Mouse (Mus musculus) midbrain, embryonic 11.5 days (tissue): ENCODE measurements around the gene Supt6. TPM values are rescaled to one million over a fixed set of nuclear protein-coding genes. Genes with fewer than 3 reads are reported as not detected.
"Not testable (repeated sequence)": the region's sequence is repeated elsewhere in the genome, so short reads cannot be mapped to it uniquely, and the experiment has no call there.

ENCODE experiments used
- ATAC-seq: fragments of 200-750 bp; cut with Nextera tagmentation; 2 replicates; pipeline ENCODE4 v1.8.0; 2017; ENCODE audit warnings: moderate TSS enrichment, moderate library complexity; ENCODE audit not compliant: low FRiP score
- DNase-seq: peaks from one replicate; pipeline ENCODE4 v3.0.0; 2015; ENCODE audit warnings: low spot score; ENCODE audit errors: missing footprints
- H3K27ac ChIP-seq: fragments of 300-500 bp; sonication (generic); 2 replicates; pipeline ENCODE4 v1.5.1; 2014; ENCODE audit warnings: low read depth, low read length
- H3K27me3 ChIP-seq: fragments of 300-500 bp; sonication (generic); 2 replicates; pipeline ENCODE4 v1.6.1; 2014; ENCODE audit warnings: mild to moderate bottlenecking, low read length, moderate library complexity, mixed read lengths; ENCODE audit not compliant: control insufficient read depth, insufficient read depth
- H3K36me3 ChIP-seq: fragments of 300-500 bp; sonication (generic); 2 replicates; pipeline ENCODE4 v1.6.1; 2014; ENCODE audit warnings: mild to moderate bottlenecking, low read length, moderate library complexity, mixed read lengths; ENCODE audit not compliant: control insufficient read depth, insufficient read depth
- H3K4me1 ChIP-seq: fragments of 300-500 bp; sonication (generic); 2 replicates; pipeline ENCODE4 v1.6.1; 2014; ENCODE audit warnings: low read length; ENCODE audit not compliant: control insufficient read depth, insufficient read depth
- H3K4me2 ChIP-seq: fragments of 300-500 bp; sonication (generic); 2 replicates; pipeline ENCODE4 v1.6.1; 2014; ENCODE audit warnings: mild to moderate bottlenecking, moderate library complexity
- H3K4me3 ChIP-seq: fragments of 300-500 bp; sonication (generic); 2 replicates; pipeline ENCODE4 v1.5.1; 2014; ENCODE audit warnings: low read depth, low read length
- H3K9ac ChIP-seq: fragments of 300-500 bp; sonication (generic); 2 replicates; pipeline ENCODE4 v1.6.1; 2014; ENCODE audit warnings: low read length
- H3K9me3 ChIP-seq: fragments of 300-500 bp; sonication (generic); 2 replicates; pipeline ENCODE4 v1.6.1; 2016; ENCODE audit warnings: low read length; ENCODE audit not compliant: control insufficient read depth
- WGBS: fragments of 180-500 bp; shearing (Covaris S2); extraction: QIAGEN DNeasy Blood & Tissue Kit; methylation state at CpG from one replicate; pipeline ENCODE4 v1.1.7; 2014; 5-methylcytosine and 5-hydroxymethylcytosine counted together
- polyA plus RNA-seq: library from polyadenylated mRNA; unstranded; fragments of >200 nt; fragmentation: Nextera tagmentation; extraction: Ambion mirVana; gene quantifications from 2 replicates; pipeline ENCODE4 v1.2.1, GENCODE M21; 2014

The Supt6 gene
- 25.2 and 25.5 TPM in 2 replicates for polyA plus RNA-seq

DNA sequence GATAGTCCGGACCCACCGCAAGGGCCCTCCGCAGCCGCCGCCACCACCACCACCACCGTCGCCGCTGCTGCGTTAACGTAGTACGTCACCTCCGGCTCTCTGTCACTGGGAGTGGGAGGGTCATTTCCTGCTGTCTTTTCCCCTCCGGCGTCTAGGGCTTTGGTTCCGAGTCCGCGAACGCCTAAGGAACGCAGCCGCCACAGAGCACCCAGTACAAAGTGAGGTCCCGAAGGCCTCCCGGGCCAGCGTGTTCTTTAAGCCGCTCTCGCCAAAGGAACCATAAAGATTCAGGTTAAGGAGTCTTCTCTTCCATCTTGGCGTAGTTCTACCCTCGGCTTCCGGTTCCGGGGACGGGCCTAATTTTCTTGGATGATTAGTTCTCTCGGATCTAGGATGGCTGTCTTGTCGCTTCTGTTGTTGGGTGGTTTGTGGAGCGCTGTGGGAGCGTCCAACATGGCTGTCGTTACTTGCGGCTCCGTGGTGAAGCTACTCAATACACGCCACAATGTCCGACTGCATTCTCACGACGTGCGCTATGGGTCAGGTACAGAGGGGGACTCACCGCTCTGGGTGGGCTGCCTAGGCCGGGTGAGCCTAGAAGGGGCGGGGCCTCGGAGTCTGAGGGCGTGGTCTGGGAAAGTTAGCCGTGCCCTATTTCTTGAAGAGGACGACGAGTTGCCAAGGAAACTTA, at the start of gene Supt6, which contains the start of gene Sdf2:
TSS of gene Supt6 (minus strand) at position 361 of the 691 bp plus-strand sequence.
TSS of gene Sdf2 (plus strand) at position 120 of the 691 bp plus-strand sequence.
- H3K36me3 ChIP-seq = peaks cover under 1% of the 10 kb centered on the region; the same call in 1 of the 2 replicates
- H3K27ac ChIP-seq = peak within 1 kb of the TSS; percentile 74
- H3K9me3 ChIP-seq = no peaks in the 10 kb centered on the region
- peak within 1 kb of the TSS; percentile 95 for H3K4me3 ChIP-seq
- peak within 1 kb of the TSS; percentile 86 for H3K9ac ChIP-seq
- H3K27me3 ChIP-seq = no peaks in the 10 kb centered on the region
- ATAC-seq (peak; percentile 93), DNase-seq (peak; percentile 100)
- H3K4me2 ChIP-seq = peak within 1 kb of the TSS; percentile 89
- H3K4me1 ChIP-seq = peaks cover 21% of the 10 kb centered on the region
- under 1% methylated on average over 50 of the region's 50 CpGs for WGBS

DNA sequence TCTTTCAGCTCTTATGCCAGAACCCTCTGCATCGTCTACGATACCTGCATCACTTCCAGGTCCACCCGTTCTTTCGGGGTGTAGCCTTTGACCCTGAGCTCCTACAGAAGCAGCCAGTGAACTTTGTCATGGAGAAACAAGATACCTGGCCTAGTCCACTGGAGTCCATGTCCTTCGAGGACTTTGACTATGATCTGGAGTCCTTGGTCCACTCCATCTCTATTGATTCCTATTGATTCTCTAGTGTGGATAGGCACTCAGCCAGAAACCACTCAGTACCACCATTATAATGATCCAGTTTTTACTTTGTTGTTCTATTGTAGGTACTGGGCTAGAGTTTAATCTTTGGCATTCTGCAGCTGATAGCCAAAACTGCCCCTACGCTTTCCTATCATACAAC, 48.8 kb upstream of the Supt6 start:
- no peak overlapping the region for H3K27ac ChIP-seq
- H3K4me3 ChIP-seq = no peak overlapping the region
- no peaks in the 10 kb centered on the region for H3K9me3 ChIP-seq
- no peak for ATAC-seq
- H3K4me1 ChIP-seq = no peaks in the 10 kb centered on the region
- H3K9ac ChIP-seq = no peak overlapping the region
- H3K4me2 ChIP-seq = no peak overlapping the region
- 96% methylated on average over 6 of the region's 6 CpGs for WGBS
- H3K27me3 ChIP-seq = no peaks in the 10 kb centered on the region
- DNase-seq = no peak
- H3K36me3 ChIP-seq = no peaks in the 10 kb centered on the region

DNA sequence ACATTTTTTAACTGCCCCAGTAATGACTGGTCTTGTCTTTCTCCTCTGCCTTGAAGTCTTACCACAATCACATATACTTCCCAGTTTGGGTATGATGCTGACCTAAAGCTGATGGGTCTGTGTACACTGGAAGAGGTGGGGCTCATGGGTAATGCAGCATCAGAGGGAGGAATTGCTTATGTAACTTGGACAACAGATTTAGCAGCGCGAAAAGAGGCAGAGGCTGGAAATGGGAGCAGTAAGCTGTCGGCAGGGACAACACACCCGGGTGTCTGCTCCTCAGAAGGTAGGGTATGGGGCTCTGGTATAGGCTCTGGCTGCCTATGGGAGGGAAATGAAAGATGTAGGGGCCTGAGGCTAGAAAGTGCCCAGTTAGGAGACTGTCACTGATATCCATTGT, 44.9 kb upstream of the Supt6 start, which contains the start of gene BC030499:
TSS of gene BC030499 (plus strand) at position 188 of the 400 bp plus-strand sequence.
- WGBS = 95% methylated on average over 4 of the region's 4 CpGs
- Histone ChIP-seq H3K27me3 (no peaks in the 10 kb centered on the region), H3K9me3 (no peaks in the 10 kb centered on the region), H3K4me1 (no peaks in the 10 kb centered on the region), H3K36me3 (peaks cover 22% of the 10 kb centered on the region), H3K27ac (no peak within 1 kb of the TSS), H3K4me3 (no peak within 1 kb of the TSS), H3K9ac (no peak within 1 kb of the TSS), H3K4me2 (no peak within 1 kb of the TSS)
- DNase-seq (no peak), ATAC-seq (no peak)

GRCm38 (mm10) chr11:78289146-78289763, 43.5 kb upstream of the Supt6 start:
- Histone ChIP-seq H3K36me3 (peaks cover 29% of the 10 kb centered on the region), H3K4me1 (no peaks in the 10 kb centered on the region), H3K4me3 (no peak overlapping the region)

DNA sequence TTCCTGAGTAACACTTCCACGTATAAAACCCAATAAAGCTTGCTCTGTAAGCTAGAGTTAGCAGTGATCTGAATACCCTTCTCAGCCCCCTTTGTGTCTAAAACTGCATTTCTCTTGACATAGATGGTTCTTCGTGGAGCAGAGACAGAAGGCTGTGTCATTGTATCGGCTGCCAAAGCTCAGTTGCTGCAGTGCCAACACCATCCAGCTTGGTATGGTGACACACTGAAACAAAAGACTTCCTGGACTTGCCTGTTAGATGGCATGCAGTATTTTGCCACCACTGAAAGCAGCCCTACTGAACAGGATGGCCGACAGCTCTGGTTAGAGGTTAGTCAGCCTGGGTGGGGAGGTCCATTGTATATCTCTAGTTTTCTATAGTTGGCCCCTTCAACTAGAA, 33.8 kb upstream of the Supt6 start:
- ATAC-seq (no peak), DNase-seq (no peak)
- peaks cover 26% of the 10 kb centered on the region for H3K36me3 ChIP-seq
- no peaks in the 10 kb centered on the region for H3K27me3 ChIP-seq
- no peak overlapping the region for H3K4me2 ChIP-seq
- 93% methylated on average over 4 of the region's 4 CpGs for WGBS
- H3K9ac ChIP-seq = no peak overlapping the region
- H3K4me3 ChIP-seq = no peak overlapping the region
- H3K4me1 ChIP-seq = no peaks in the 10 kb centered on the region
- no peaks in the 10 kb centered on the region for H3K9me3 ChIP-seq
- H3K27ac ChIP-seq = no peak overlapping the region

More at GRCm38 (mm10) chr11:78289146-78289763, 43.5 kb upstream of the Supt6 start:
- Histone ChIP-seq H3K4me2 (no peak overlapping the region), H3K27me3 (no peaks in the 10 kb centered on the region), H3K9me3 (no peaks in the 10 kb centered on the region), H3K27ac (no peak overlapping the region), H3K9ac (no peak overlapping the region)
- no peak for DNase-seq
- 92% methylated on average over 7 of the region's 7 CpGs for WGBS
- no peak for ATAC-seq

GRCm38 (mm10) chr11:78278853-78279252, 33.1 kb upstream of the Supt6 start:
- Histone ChIP-seq H3K9me3 (no peaks in the 10 kb centered on the region), H3K4me3 (no peak overlapping the region), H3K9ac (no peak overlapping the region), H3K4me1 (no peaks in the 10 kb centered on the region), H3K27me3 (no peaks in the 10 kb centered on the region), H3K27ac (no peak overlapping the region), H3K4me2 (no peak overlapping the region), H3K36me3 (peaks cover 27% of the 10 kb centered on the region)
- 91% methylated on average over 7 of the region's 7 CpGs for WGBS
- ATAC-seq (no peak), DNase-seq (no peak)

DNA sequence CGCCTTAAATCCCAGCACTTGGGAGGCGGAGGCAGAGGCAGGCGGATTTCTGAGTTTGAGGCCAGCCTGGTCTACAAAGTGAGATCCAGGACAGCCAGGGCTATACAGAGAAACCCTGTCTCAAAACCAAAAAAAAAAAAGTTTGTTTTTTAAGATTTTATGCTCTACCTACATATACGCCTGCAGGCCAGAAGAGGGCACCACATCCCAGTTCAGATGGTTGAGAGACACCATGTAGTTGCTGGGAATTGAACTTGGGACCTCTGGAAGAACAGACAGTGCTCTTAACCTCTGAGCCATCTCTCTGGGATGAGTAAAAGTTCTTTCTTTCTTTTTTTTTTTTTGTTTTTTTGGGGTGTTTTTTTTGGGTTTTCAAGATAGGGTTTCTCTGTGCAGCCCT, 30.4 kb upstream of the Supt6 start:
- WGBS = 92% methylated on average over 4 of the region's 4 CpGs
- not testable (repeated sequence) for H3K27me3 ChIP-seq, H3K27ac ChIP-seq, DNase-seq, H3K9ac ChIP-seq, H3K4me1 ChIP-seq, H3K4me3 ChIP-seq, H3K4me2 ChIP-seq, H3K9me3 ChIP-seq, ATAC-seq
- peaks cover 34% of the 10 kb centered on the region for H3K36me3 ChIP-seq

GRCm38 (mm10) chr11:78275596-78275995, 29.8 kb upstream of the Supt6 start:
- Histone ChIP-seq H3K9me3 (no peaks in the 10 kb centered on the region), H3K27me3 (no peaks in the 10 kb centered on the region), H3K27ac (no peak overlapping the region), H3K4me1 (no peaks in the 10 kb centered on the region), H3K4me2 (no peak overlapping the region), H3K4me3 (no peak overlapping the region), H3K36me3 (peaks cover 34% of the 10 kb centered on the region), H3K9ac (no peak overlapping the region)
- WGBS = 100% methylated on average over 1 of the region's 1 CpGs
- ATAC-seq (no peak), DNase-seq (no peak)

GRCm38 (mm10) chr11:78271986-78272385, 26.2 kb upstream of the Supt6 start:
- Histone ChIP-seq H3K4me2 (no peak overlapping the region), H3K27me3 (no peaks in the 10 kb centered on the region), H3K4me1 (no peaks in the 10 kb centered on the region), H3K9ac (no peak overlapping the region), H3K27ac (no peak overlapping the region), H3K9me3 (no peaks in the 10 kb centered on the region), H3K4me3 (no peak overlapping the region), H3K36me3 (peaks cover 44% of the 10 kb centered on the region)
- no peak for DNase-seq
- WGBS = 90% methylated on average over 13 of the region's 13 CpGs
- no peak for ATAC-seq
